Comparison of ENCODE assay signal across 17 mouse cellular contexts in the genomic region with DNA sequence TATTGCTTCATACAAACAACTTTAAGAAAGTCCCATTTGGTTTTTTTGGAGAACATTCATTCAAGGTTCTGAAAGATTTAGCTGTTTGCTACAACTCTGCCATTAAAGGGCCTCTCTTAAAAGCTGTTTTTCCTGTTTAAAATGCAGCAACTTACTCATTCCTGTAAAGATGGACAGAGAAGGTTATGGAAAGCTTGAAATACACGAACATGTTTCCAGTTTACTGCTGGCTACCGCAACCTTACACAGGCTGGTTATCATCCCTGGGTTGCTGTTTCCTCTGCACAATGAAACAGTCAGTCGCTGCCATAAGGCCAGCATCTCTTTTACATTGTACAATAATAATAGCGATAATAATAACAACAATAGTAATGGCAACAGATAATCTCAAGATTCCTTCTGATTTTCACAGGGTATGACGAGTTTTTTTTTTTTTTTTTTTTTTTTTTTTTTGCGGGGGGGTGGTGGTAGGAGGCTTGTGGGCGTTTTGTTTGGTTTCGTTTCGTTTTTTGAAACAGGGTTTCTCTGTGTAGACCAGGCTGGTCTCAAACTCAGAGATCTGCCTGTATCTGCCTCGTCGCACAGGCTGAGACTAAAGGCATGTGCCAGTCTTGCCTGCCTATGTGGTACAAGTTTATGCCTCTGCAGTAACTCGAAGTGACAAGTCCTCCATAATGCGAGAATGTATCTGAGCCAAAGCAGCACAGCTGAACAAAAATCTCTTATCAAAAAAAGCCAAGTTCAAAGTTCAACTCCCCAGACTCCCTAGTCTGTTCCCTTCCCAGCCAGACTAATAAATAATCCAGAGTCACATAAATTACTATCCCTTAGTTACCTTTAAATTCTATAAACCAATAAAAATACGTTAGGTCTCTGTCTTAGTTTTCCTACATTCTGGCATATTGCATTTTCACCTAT.
"Had no signal": no experiment of that assay in that cellular context is flagged by ENCODE, and none has a peak within 500 bp of the region (broad histone marks: within the 10 kb centered on the region; RNA-seq: fewer than 3 reads in every experiment).

No protein-coding gene starts in this region.

- H3K4me2 ChIP-seq: liver, embryonic 12.5 days; liver, embryonic 15.5 days; lung, embryonic 15.5 days; midbrain, embryonic 13.5 days; neural tube, embryonic 13.5 days had no signal

- DNase-seq: layer of hippocampus, postnatal 36 days; lung, adult 18-20 months; lung, postnatal 10 days; lung, postnatal 36 days; thymus, adult 2 months; thymus, postnatal 14 days; thymus, postnatal 4 days had no signal

- H3K9me3 ChIP-seq: liver, embryonic 12.5 days; liver, embryonic 15.5 days; lung, embryonic 15.5 days; megakaryocyte, embryonic 14.5 days; midbrain, embryonic 10.5 days; midbrain, embryonic 13.5 days; neural tube, embryonic 13.5 days had no signal

- H3K4me1 ChIP-seq: liver, embryonic 15.5 days; lung, embryonic 15.5 days; midbrain, embryonic 10.5 days; midbrain, embryonic 13.5 days; neural tube, embryonic 13.5 days had no signal

- ATAC-seq: liver, embryonic 12.5 days; midbrain, embryonic 13.5 days; midbrain, embryonic 16.5 days had no signal

- H3K9ac ChIP-seq: liver, embryonic 12.5 days; liver, embryonic 15.5 days; lung, embryonic 15.5 days; midbrain, embryonic 13.5 days; neural tube, embryonic 13.5 days had no signal

- H3K27me3 ChIP-seq: liver, embryonic 12.5 days; liver, embryonic 15.5 days; lung, embryonic 15.5 days; megakaryocyte, embryonic 14.5 days; midbrain, embryonic 13.5 days; neural tube, embryonic 13.5 days had no signal

- H3K4me3 ChIP-seq: liver, embryonic 12.5 days; liver, embryonic 15.5 days; lung, embryonic 15.5 days; megakaryocyte, embryonic 14.5 days; midbrain, embryonic 10.5 days; midbrain, embryonic 13.5 days; myocyte; neural tube, embryonic 13.5 days had no signal

- H3K27ac ChIP-seq: liver, embryonic 12.5 days; liver, embryonic 15.5 days; lung, embryonic 15.5 days; midbrain, embryonic 10.5 days; midbrain, embryonic 13.5 days; neural tube, embryonic 13.5 days; stomach, postnatal 0 days had no signal
